Mouse (Mus musculus): ENCODE measurements around the gene Cables2.
A peak's percentile ranks its signal among the peaks of the same experiment; 100 is the strongest.

Cables2 gene

GRCm38 (mm10) chr2:180254436-180255209 is 18.7 kb downstream of the Cables2 start:
- DNase-seq: no peak

GRCm38 (mm10) chr2:180251838-180252237 is 21.5 kb downstream of the Cables2 start:
- no peak for DNase-seq

DNA sequence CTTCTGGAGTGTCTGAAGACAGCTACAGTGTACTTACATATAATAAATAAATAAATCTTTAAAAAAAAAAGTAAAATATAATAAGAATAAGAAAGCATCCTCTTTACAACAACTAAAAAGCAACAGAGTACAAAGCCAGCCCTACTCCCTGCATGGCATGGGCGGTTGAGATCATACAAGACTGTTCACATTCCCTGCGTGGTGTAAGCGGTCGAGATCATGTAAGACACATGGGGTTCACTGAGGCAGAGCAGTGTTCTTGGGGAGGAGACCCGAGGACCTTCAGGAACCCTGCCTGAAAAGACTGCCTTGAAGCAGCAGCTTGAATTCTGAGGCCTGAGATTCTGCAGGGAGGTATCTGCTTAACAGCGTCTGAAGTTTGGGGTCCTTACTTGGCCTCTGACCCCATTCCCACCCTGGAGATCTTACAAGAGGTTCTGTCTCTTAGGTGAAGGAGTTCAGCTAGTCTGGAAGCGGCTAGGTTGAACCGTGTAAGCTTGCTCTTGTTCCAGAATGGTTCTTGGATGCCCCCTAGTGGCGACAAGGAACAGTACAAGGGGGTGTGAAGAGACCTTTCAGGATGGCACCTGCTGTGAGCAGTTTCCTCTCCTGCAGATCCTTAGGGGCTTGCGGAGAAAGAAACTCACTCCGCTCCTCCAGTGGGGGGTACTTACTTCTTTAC is 22.2 kb downstream of the Cables2 start:
- peak; percentile 86 for DNase-seq

DNA sequence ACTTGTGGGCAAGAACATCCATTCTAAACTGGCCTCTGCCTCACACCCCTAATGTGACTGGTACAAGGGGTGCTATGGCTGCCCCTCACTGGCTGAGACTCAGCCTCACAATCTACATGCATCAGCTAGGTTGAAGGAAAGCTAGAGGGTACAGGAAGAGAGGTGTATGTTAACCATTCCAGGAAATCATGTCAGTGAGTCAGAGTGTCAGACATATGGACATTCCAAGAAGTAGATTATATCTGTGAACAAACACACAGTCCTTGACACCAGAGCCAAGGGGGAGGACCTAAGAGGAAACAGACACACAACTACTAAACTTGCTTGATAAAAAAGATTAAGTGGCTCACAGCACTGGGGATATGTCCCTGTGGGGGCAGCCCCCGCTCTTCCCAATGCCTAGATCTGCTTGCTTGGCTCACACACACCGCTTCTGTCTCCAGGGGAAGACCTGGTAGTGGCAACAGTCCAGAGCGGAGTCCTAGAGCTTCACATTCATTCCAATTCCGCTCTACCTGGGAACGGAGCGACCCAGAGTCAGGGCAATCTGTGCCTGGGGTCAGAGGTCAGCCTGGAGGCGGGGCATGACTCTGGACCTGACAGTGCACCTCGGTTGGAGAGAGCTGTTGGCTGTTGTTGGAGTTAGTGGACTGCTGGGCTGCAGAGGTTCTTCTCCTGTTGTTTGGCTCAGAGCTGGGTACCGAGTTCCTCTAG is 24.2 kb downstream of the Cables2 start:
- DNase-seq: no peak

DNA sequence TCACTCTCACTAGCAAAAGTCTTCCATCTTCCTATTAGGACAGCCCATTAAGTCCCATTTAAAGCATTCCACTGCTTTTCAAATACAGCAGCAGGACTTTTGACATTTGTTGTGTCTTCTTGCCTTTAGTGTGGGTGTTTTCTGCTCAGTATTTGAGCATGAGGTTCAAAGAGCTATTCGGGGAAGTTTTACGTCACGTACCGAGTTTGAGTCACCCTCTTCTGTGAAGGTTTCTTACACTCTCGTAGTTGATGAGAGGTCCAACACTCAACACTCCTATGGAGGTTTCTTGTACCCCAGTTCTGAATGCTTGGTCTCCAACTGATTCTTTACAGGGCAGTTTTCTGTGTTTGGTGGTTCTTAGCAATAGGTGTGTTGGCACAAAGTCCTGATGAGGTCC is 25.4 kb downstream of the Cables2 start:
- DNase-seq: no peak

DNA sequence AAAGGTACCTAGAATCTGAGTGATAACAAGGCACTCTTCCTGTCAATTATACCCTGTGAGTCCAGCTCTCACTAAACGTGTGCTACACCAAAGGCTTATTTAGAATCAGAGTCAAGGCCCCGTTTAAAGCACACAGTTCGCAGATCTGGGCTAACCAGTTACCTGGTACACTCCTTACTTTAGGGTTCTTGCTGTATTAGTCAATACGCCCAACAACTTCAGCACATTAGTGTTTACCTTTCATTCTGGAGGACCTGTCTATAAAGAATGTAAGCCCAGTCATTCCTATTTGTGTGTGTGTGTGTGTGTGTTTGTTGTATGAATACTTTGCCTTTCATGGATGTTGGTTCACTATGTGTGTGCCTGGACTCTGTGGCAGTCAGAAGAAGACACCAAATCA is 30.2 kb downstream of the Cables2 start:
- DNase-seq: peak; percentile 76

- DNase-seq: no peak
Measured at GRCm38 (mm10) chr2:180238591-180238990, 34.7 kb downstream of the Cables2 start.

DNA sequence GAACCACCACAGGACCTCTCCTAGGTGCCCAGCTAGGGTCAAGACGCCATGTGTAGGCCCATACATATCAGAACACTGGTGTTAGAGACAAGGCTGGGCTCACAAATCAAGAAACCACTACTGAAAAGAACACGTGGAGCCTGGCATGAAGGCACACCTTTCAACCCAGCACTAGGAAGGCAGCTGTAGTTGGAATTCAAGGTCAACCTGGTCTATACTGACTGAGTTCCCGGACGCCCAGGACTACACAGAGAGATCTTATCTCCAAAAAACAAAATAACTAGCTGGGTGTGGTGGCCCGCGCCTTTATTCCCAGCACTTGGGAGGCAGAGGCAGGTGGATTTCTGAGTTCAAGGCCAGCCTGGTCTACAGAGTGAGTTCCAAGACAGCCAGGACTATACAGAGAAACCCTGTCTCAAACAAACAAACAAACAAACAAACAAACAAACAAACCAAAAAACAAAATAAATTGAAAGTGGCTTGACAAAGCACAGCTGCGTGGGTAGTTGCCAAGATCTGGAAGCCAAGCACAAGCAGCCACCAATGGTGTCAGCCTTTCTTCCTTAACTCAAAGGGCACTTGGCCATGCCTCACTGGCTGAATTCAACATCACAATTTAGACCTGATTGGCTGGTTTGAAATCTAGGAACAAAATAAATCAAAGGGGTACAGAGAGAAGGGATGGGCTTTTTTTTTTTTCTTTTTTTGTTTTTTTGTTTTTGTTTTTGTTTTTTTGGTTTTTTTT is 35.5 kb downstream of the Cables2 start:
- DNase-seq: no peak

GRCm38 (mm10) chr2:180236930-180237329 is 36.4 kb downstream of the Cables2 start:
- no peak for DNase-seq

- no peak for DNase-seq
Measured at GRCm38 (mm10) chr2:180236500-180236899, 36.8 kb downstream of the Cables2 start.

GRCm38 (mm10) chr2:180235788-180236187 is 37.5 kb downstream of the Cables2 start:
- no peak for DNase-seq

DNA sequence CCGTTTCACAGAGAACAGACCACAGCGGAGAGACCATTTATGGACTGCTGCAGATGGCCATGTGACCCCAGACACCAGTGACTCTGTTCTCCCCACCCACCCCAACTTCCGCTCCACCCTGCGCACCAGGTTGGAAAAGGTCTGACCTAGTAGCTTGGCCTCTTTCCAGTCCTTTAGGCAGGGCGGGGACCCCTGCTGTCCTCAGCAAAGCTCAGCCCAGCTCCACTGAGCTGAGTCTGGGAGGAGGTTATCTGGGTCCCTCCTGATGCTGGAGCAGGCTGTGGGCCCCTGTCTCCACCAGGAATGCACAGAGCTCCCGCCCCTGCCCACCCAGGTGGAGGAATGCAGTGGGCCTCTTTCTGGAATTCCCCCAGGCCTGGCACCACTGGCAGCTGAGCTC is 38.3 kb downstream of the Cables2 start:
- peak; percentile 66 for DNase-seq

DNA sequence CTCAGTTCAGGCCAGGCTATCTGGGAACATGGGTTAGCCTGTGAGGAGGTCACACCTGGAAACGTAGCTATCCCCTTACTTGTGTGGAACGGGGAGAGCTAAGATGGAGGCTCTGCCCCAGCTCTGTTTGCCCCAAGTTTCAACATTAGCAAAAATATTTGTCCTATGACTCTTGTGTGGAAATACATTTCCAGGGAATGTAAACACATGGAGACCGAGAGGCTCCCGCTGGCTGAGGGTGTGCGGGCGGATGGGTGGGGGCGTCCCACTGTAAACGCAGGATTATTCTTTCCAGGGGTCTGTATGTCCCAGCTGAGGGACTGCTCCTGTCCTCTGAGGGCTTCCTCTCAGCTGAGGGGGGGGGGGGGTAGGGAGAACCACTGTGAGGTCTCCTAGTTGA is 38.9 kb downstream of the Cables2 start:
- DNase-seq: no peak

- DNase-seq: no peak
Measured at GRCm38 (mm10) chr2:180233101-180233904, 40.0 kb downstream of the Cables2 start.

- DNase-seq: peak; percentile 47
Measured at GRCm38 (mm10) chr2:180230482-180230881, 42.8 kb downstream of the Cables2 start.

DNA sequence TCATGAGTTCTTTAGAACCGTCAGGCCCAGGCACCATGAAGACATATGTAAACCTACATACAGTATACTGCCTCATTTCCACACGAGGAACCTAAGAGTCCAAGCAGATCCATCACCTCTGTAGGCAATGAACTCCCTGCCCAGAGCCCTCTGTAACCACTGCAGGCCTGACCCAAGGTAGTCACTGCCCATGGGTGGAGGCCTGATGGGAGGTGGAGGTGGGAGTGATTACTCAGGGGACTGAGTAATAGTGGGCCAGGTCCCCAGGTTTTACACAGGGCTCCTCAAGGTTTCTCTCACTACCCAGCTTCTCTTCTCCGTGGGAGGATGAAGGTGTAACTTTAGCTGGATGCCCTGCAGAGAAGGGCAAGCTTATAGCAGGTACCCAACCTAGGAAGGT is 44.2 kb downstream of the Cables2 start:
- no peak for DNase-seq

DNA sequence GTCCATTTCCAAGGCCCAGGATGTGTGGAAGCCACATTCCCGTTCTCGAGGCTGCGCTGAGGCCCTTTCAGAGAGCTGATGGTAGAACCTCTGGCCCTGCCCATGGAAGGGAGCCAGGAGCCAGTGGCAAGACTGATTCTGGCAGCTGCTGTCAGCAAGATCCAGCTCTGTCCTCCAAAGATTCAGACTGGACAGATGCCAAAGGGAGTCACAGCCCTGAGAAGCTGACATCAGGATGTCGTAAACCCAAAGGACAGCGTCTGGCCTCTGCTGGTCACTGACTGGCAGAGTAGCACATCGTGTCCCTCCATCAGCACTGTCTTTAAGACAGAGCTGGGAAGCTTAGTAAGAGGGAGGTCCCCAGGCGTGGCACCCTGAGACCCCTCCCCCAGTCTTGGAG is 44.7 kb downstream of the Cables2 start:
- DNase-seq: peak; percentile 74

DNA sequence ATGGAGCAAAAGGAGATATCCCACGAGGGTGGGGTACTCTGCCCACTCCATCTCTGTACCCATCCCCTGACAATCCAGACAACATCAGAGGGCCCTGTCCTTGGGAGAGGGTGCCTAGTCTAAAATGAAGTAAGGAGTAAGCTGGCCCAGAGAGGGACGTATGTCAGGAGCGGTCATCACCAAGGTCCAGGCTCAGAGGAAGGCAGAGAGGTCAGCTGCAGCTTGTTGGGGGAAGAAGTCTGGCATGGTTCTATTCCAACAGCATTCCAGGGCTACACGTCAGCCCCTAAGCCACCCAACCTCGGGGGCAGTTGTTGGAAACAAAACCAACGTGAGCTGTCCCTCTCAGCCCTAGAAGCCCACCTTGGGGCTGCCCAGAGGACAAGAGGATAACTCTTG is 45.2 kb downstream of the Cables2 start:
- DNase-seq: no peak

DNA sequence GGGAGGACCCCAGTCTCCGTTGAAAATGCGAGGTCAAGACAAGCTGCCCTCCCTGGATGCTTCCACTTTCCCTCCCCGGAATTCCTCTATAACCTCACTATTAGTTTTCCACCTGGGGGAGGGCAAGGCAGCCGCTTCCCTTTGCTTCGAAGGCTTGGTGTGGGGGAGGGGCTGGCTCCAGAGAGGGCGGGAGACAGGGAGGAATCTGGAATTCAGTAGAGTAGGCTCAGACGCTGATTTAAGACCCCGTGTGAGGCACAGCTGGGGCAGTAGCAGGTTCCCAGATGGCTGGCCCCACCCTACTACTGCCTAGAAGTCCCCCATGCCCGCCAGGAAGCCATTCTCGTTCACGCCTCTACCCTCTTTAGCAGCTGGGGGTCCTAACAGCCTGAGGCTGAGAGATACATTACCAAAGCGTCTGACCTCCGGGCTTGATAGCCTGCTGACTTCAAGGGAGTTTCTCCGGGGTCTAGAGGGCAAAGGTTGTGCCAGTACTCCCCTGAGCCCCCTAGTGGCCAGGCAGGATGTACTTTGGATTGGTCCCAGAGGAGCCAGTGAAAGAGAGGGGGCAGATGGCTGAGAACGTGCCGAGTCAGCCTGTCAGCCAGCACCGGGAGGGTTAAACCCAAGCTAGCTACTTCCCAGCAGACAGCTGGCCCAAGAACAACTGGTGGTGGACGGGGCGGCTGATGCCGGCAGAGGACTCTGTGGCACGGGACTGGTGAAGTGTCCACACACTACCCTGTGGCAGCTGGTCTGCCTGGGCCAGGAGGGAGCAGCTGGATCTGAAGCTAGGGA is 45.8 kb downstream of the Cables2 start:
- peak; percentile 79 for DNase-seq

DNA sequence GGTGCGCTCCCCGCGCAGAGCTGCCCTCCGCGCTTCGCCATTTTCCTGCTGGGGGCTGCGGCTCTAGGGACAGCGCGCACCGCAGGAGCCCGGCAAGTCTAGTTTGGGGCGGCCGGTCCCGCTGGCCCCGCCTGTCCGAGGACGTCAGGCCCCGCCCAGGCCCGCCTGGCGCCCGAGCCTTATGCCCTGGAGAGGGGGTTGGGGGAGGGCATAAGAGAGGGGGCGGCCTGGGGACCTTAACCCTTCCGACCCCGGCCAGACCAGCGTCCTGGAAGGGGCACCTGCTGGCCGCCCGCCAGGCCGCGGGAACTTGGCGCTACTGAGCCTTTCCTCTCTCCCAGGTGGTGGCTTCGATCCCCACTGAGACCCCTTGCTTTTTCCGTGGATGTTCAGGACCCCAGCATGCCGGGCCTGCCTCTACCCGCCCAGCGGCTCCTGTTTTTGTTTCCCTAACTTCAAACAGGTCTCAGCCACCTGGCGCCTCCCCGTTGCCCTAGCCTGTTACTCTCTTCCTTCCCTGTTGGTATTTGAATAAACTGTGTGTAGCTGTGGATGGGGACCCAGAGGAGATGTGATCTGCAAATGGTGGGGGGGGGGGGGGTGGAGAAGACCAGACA is 47.4 kb downstream of the Cables2 start, which contains the start of gene Lama5:
Gene Lama5, minus strand, starts transcription at position 98 of the 617 bp plus-strand sequence.
- DNase-seq: peak; percentile 83

All from lung, postnatal 36 days (tissue).